Mouse (Mus musculus): ENCODE measurements at regions not wholly inside any gene's neighbourhood (a gene's known extent, or its start where the extent isn't known, plus 50 kb on each side); places are given as distances from the start of the nearest gene placed in this dataset.

GRCm38 (mm10) chr7:117939618-117940017, 176.4 kb downstream of the Rps15a start:
- 81% methylated on average over 7 of the region's 7 CpGs for WGBS
- Histone ChIP-seq H3K9me3 (replicated peaks; ENCODE audit: control insufficient read depth, low read length) (no peaks in the 10 kb centered on the region), H3K9ac (ENCODE audit: low read length) (no peak overlapping the region), H3K4me1 (ENCODE audit: control insufficient read depth, insufficient read depth, low read length) (no peaks in the 10 kb centered on the region), H3K27ac (ENCODE audit: low read length) (no peak overlapping the region), H3K36me3 (ENCODE audit: control insufficient read depth, insufficient read depth) (no peaks in the 10 kb centered on the region), H3K4me3 (ENCODE audit: low read length) (no peak overlapping the region), H3K27me3 (ENCODE audit: control insufficient read depth, insufficient read depth, low read length) (no peaks in the 10 kb centered on the region), H3K4me2 (ENCODE audit: low read depth, low read length) (no peak overlapping the region)
- ATAC-seq (replicated peaks; ENCODE audit: extremely low read depth, insufficient read depth, low FRiP score): no peak

- Histone ChIP-seq H3K36me3 (ENCODE audit: control insufficient read depth, insufficient read depth) (no peaks in the 10 kb centered on the region), H3K4me2 (ENCODE audit: low read depth, low read length) (no peak overlapping the region), H3K9ac (ENCODE audit: low read length) (no peak overlapping the region), H3K4me3 (ENCODE audit: low read length) (no peak overlapping the region), H3K9me3 (replicated peaks; ENCODE audit: control insufficient read depth, low read length) (no peaks in the 10 kb centered on the region), H3K27ac (ENCODE audit: low read length) (no peak overlapping the region), H3K27me3 (ENCODE audit: control insufficient read depth, insufficient read depth, low read length) (no peaks in the 10 kb centered on the region), H3K4me1 (ENCODE audit: control insufficient read depth, insufficient read depth, low read length) (no peaks in the 10 kb centered on the region)
- WGBS: 61% methylated on average over 3 of the region's 3 CpGs
- ATAC-seq (replicated peaks; ENCODE audit: extremely low read depth, insufficient read depth, low FRiP score): no peak
These were observed 181.1 kb downstream of the Rps15a start for GRCm38 (mm10) chr7:117934908-117935307.

- Histone ChIP-seq H3K4me3 (ENCODE audit: low read length) (no peak overlapping the region), H3K4me1 (ENCODE audit: control insufficient read depth, insufficient read depth, low read length) (no peaks in the 10 kb centered on the region), H3K27me3 (ENCODE audit: control insufficient read depth, insufficient read depth, low read length) (no peaks in the 10 kb centered on the region), H3K9me3 (replicated peaks; ENCODE audit: control insufficient read depth, low read length) (no peaks in the 10 kb centered on the region), H3K27ac (ENCODE audit: low read length) (no peak overlapping the region), H3K36me3 (ENCODE audit: control insufficient read depth, insufficient read depth) (no peaks in the 10 kb centered on the region), H3K4me2 (ENCODE audit: low read depth, low read length) (no peak overlapping the region), H3K9ac (ENCODE audit: low read length) (no peak overlapping the region)
- ATAC-seq (replicated peaks; ENCODE audit: extremely low read depth, insufficient read depth, low FRiP score): no peak
- 65% methylated on average over 12 of the region's 12 CpGs for WGBS
These were observed 184.6 kb downstream of the Rps15a start for GRCm38 (mm10) chr7:117931234-117931895.

- H3K27ac ChIP-seq (ENCODE audit: low read length): no peak overlapping the region
- H3K4me3 ChIP-seq (ENCODE audit: low read length): no peak overlapping the region
- no peaks in the 10 kb centered on the region for H3K9me3 ChIP-seq (replicated peaks; ENCODE audit: control insufficient read depth, low read length)
- WGBS: 82% methylated on average over 9 of the region's 9 CpGs
- H3K36me3 ChIP-seq (ENCODE audit: control insufficient read depth, insufficient read depth): no peaks in the 10 kb centered on the region
- no peaks in the 10 kb centered on the region for H3K4me1 ChIP-seq (ENCODE audit: control insufficient read depth, insufficient read depth, low read length)
- no peak for ATAC-seq (replicated peaks; ENCODE audit: extremely low read depth, insufficient read depth, low FRiP score)
- H3K4me2 ChIP-seq (ENCODE audit: low read depth, low read length): no peak overlapping the region
- no peak overlapping the region for H3K9ac ChIP-seq (ENCODE audit: low read length)
- H3K27me3 ChIP-seq (ENCODE audit: control insufficient read depth, insufficient read depth, low read length): no peaks in the 10 kb centered on the region
These were observed 185.6 kb downstream of the Rps15a start for GRCm38 (mm10) chr7:117930392-117930791.

- Histone ChIP-seq H3K4me1 (ENCODE audit: control insufficient read depth, insufficient read depth, low read length) (no peaks in the 10 kb centered on the region), H3K36me3 (ENCODE audit: control insufficient read depth, insufficient read depth) (no peaks in the 10 kb centered on the region)
- WGBS: 18% methylated on average over 1 of the region's 1 CpGs
These were observed 189.6 kb downstream of the Rps15a start for GRCm38 (mm10) chr7:117926396-117926795.

GRCm38 (mm10) chr7:117922270-117922669, 193.7 kb downstream of the Rps15a start:
- Histone ChIP-seq H3K4me2 (ENCODE audit: low read depth, low read length) (no peak overlapping the region), H3K36me3 (ENCODE audit: control insufficient read depth, insufficient read depth) (no peaks in the 10 kb centered on the region), H3K9ac (ENCODE audit: low read length) (no peak overlapping the region), H3K4me3 (ENCODE audit: low read length) (no peak overlapping the region), H3K27ac (ENCODE audit: low read length) (no peak overlapping the region), H3K4me1 (ENCODE audit: control insufficient read depth, insufficient read depth, low read length) (no peaks in the 10 kb centered on the region), H3K9me3 (replicated peaks; ENCODE audit: control insufficient read depth, low read length) (no peaks in the 10 kb centered on the region), H3K27me3 (ENCODE audit: control insufficient read depth, insufficient read depth, low read length) (no peaks in the 10 kb centered on the region)
- no peak for ATAC-seq (replicated peaks; ENCODE audit: extremely low read depth, insufficient read depth, low FRiP score)

More at GRCm38 (mm10) chr7:117926396-117926795, 189.6 kb downstream of the Rps15a start:
- H3K9me3 ChIP-seq (replicated peaks; ENCODE audit: control insufficient read depth, low read length): no peaks in the 10 kb centered on the region
- no peaks in the 10 kb centered on the region for H3K27me3 ChIP-seq (ENCODE audit: control insufficient read depth, insufficient read depth, low read length)
- H3K9ac ChIP-seq (ENCODE audit: low read length): no peak overlapping the region
- no peak for ATAC-seq (replicated peaks; ENCODE audit: extremely low read depth, insufficient read depth, low FRiP score)
- no peak overlapping the region for H3K27ac ChIP-seq (ENCODE audit: low read length)
- no peak overlapping the region for H3K4me2 ChIP-seq (ENCODE audit: low read depth, low read length)
- H3K4me3 ChIP-seq (ENCODE audit: low read length): no peak overlapping the region

- H3K9me3 ChIP-seq (replicated peaks; ENCODE audit: control insufficient read depth, low read length): no peaks in the 10 kb centered on the region
- no peaks in the 10 kb centered on the region for H3K36me3 ChIP-seq (ENCODE audit: control insufficient read depth, insufficient read depth)
- no peak overlapping the region for H3K4me3 ChIP-seq (ENCODE audit: low read length)
- no peak for ATAC-seq (replicated peaks; ENCODE audit: extremely low read depth, insufficient read depth, low FRiP score)
- H3K27ac ChIP-seq (ENCODE audit: low read length): no peak overlapping the region
- WGBS: 73% methylated on average over 10 of the region's 10 CpGs
- H3K4me2 ChIP-seq (ENCODE audit: low read depth, low read length): no peak overlapping the region
- no peaks in the 10 kb centered on the region for H3K4me1 ChIP-seq (ENCODE audit: control insufficient read depth, insufficient read depth, low read length)
- H3K27me3 ChIP-seq (ENCODE audit: control insufficient read depth, insufficient read depth, low read length): no peaks in the 10 kb centered on the region
- H3K9ac ChIP-seq (ENCODE audit: low read length): no peak overlapping the region
These were observed 197.6 kb downstream of the Rps15a start for GRCm38 (mm10) chr7:117918206-117918995.

GRCm38 (mm10) chr7:117916915-117917314, 199.1 kb downstream of the Rps15a start:
- H3K27ac ChIP-seq (ENCODE audit: low read length): no peak overlapping the region
- 90% methylated on average over 6 of the region's 6 CpGs for WGBS
- no peaks in the 10 kb centered on the region for H3K27me3 ChIP-seq (ENCODE audit: control insufficient read depth, insufficient read depth, low read length)
- no peak overlapping the region for H3K9ac ChIP-seq (ENCODE audit: low read length)
- no peak overlapping the region for H3K4me3 ChIP-seq (ENCODE audit: low read length)
- no peaks in the 10 kb centered on the region for H3K9me3 ChIP-seq (replicated peaks; ENCODE audit: control insufficient read depth, low read length)
- H3K4me1 ChIP-seq (ENCODE audit: control insufficient read depth, insufficient read depth, low read length): no peaks in the 10 kb centered on the region
- no peaks in the 10 kb centered on the region for H3K36me3 ChIP-seq (ENCODE audit: control insufficient read depth, insufficient read depth)
- ATAC-seq (replicated peaks; ENCODE audit: extremely low read depth, insufficient read depth, low FRiP score): no peak
- no peak overlapping the region for H3K4me2 ChIP-seq (ENCODE audit: low read depth, low read length)

GRCm38 (mm10) chr7:117912453-117912852, 203.5 kb downstream of the Rps15a start:
- Histone ChIP-seq H3K27ac (ENCODE audit: low read length) (no peak overlapping the region), H3K9me3 (replicated peaks; ENCODE audit: control insufficient read depth, low read length) (no peaks in the 10 kb centered on the region), H3K27me3 (ENCODE audit: control insufficient read depth, insufficient read depth, low read length) (no peaks in the 10 kb centered on the region), H3K36me3 (ENCODE audit: control insufficient read depth, insufficient read depth) (no peaks in the 10 kb centered on the region), H3K4me2 (ENCODE audit: low read depth, low read length) (no peak overlapping the region), H3K4me3 (ENCODE audit: low read length) (no peak overlapping the region), H3K4me1 (ENCODE audit: control insufficient read depth, insufficient read depth, low read length) (no peaks in the 10 kb centered on the region), H3K9ac (ENCODE audit: low read length) (no peak overlapping the region)
- no peak for ATAC-seq (replicated peaks; ENCODE audit: extremely low read depth, insufficient read depth, low FRiP score)
- 55% methylated on average over 3 of the region's 3 CpGs for WGBS

Data from heart, embryonic 16.5 days (tissue).